Comparison of ENCODE assay signal across 9 mouse cellular contexts in genomic region chr19:28003474-28003873, GRCm38 (mm10). TPM values are rescaled to one million over a fixed set of nuclear protein-coding genes. Genes with fewer than 3 reads are reported as not detected.
DNase-seq lines count a peak whose midpoint lies in the region; ATAC-seq and TF ChIP-seq lines count a peak whose summit lies in the region.
"Had no signal": no experiment of that assay in that cellular context is flagged by ENCODE, and none has a peak within 500 bp of the region (broad histone marks: within the 10 kb centered on the region; RNA-seq: fewer than 3 reads in every experiment).

No protein-coding gene starts in this region.

- peak overlapping the region; percentile 82 for H3K27ac ChIP-seq in heart, embryonic 10.5 days
- peak overlapping the region; percentile 77 for H3K27ac ChIP-seq in lung, embryonic 14.5 days (ENCODE audit: low read depth)
- H3K27ac ChIP-seq: liver, embryonic 15.5 days had no signal

- no peaks in the 10 kb centered on the region for H3K27me3 ChIP-seq in heart, embryonic 10.5 days (ENCODE audit: insufficient read depth, poor library complexity, severe bottlenecking)
- no peaks in the 10 kb centered on the region for H3K27me3 ChIP-seq in lung, embryonic 14.5 days (ENCODE audit: insufficient read depth, low read length)
- no peaks in the 10 kb centered on the region for H3K27me3 ChIP-seq in myocyte (ENCODE audit: control insufficient read depth, insufficient read depth, insufficient read length)
- H3K27me3 ChIP-seq: liver, embryonic 15.5 days had no signal

- no peak for DNase-seq in cerebellum, adult 9-10 months
- DNase-seq in heart, embryonic 10.5 days (ENCODE audit: low spot score) = peak; percentile 78
- DNase-seq in heart, adult 8-10 months (ENCODE audit: low spot score) = no peak
- peak; percentile 49 for DNase-seq in lung, embryonic 14.5 days
- no peak for DNase-seq in lung, postnatal 4 days
- no peak for DNase-seq in spleen, adult 18-20 months

- no peaks in the 10 kb centered on the region for H3K9me3 ChIP-seq in heart, embryonic 10.5 days
- H3K9me3 ChIP-seq in lung, embryonic 14.5 days (ENCODE audit: low read depth, low read length) = no peaks in the 10 kb centered on the region
- H3K9me3 ChIP-seq: liver, embryonic 15.5 days had no signal

- peaks cover 10% of the 10 kb centered on the region for H3K4me1 ChIP-seq in heart, embryonic 10.5 days
- peaks cover 4% of the 10 kb centered on the region; the same call in 1 of the 2 replicates for H3K4me1 ChIP-seq in lung, embryonic 14.5 days (ENCODE audit: insufficient read depth)
- H3K4me1 ChIP-seq: liver, embryonic 15.5 days had no signal

- no peak overlapping the region for H3K4me3 ChIP-seq in heart, embryonic 10.5 days
- H3K4me3 ChIP-seq in lung, embryonic 14.5 days (ENCODE audit: low read depth, low read length) = no peak overlapping the region
- no peak overlapping the region for H3K4me3 ChIP-seq in myocyte
- H3K4me3 ChIP-seq: liver, embryonic 15.5 days had no signal

- no peak overlapping the region for H3K9ac ChIP-seq in lung, embryonic 14.5 days
- H3K9ac ChIP-seq: liver, embryonic 15.5 days had no signal

- no peak overlapping the region for H3K4me2 ChIP-seq in lung, embryonic 14.5 days
- H3K4me2 ChIP-seq in myocyte (ENCODE audit: low read depth) = peak overlapping the region; percentile 46
- H3K4me2 ChIP-seq: liver, embryonic 15.5 days had no signal

- no peak for TF ChIP-seq CTCF in lung, embryonic 14.5 days (IDR thresholded peaks at IDR 0.05; ENCODE audit: low read depth)

- no peaks in the 10 kb centered on the region for H3K36me3 ChIP-seq in heart, embryonic 10.5 days
- no peaks in the 10 kb centered on the region for H3K36me3 ChIP-seq in lung, embryonic 14.5 days (ENCODE audit: insufficient read depth)
- no peaks in the 10 kb centered on the region for H3K36me3 ChIP-seq in myocyte (ENCODE audit: control insufficient read depth, insufficient read depth)
- H3K36me3 ChIP-seq: liver, embryonic 15.5 days had no signal

- no peak overlapping the region for H3ac ChIP-seq in myocyte (ENCODE audit: control insufficient read depth, insufficient read length)

- peaks cover 64% of the 10 kb centered on the region for H3K79me2 ChIP-seq in myocyte (ENCODE audit: control insufficient read depth, insufficient read depth)

- peak; percentile 58 for ATAC-seq in cerebellum, adult (ENCODE audit: insufficient number of reproducible peaks, low FRiP score, low TSS enrichment)
- ATAC-seq in lung, embryonic 14.5 days (ENCODE audit: insufficient read depth) = peak; percentile 63; the same call in 1 of the 2 replicates

- TF ChIP-seq POLR2A in myocyte (IDR thresholded peaks at IDR 0.05; ENCODE audit: insufficient read length, low read depth) = no peak

- WGBS in heart, embryonic 10.5 days = 69% methylated on average over 1 of the region's 1 CpGs
- 56% methylated on average over 1 of the region's 1 CpGs for WGBS in lung, embryonic 14.5 days

TF ChIP-seq in myocyte, 11 proteins besides CTCF, POLR2A, EP300 and RAD21:
- no peak for TF ChIP-seq E2F4 (IDR thresholded peaks at IDR 0.05; ENCODE audit: insufficient read depth)
- peak in 2 of 3 experiments; percentile 21 to 41 for TF ChIP-seq MYOD1 (IDR thresholded peaks at IDR 0.05; ENCODE audit: control insufficient read depth in 1 of 3, insufficient read length in 2 of 3, low read depth in 2 of 3)
- TF ChIP-seq MYOG (IDR thresholded peaks at IDR 0.05; ENCODE audit: control insufficient read depth in 1 of 3, insufficient read depth in 1 of 3, insufficient read length in 2 of 3, low read depth in 2 of 3) = peak in 1 of 3 experiments; percentile 45
- no peak for TF ChIP-seq USF1 (IDR thresholded peaks at IDR 0.05; ENCODE audit: low read depth)
- no peak for TF ChIP-seq SRF (IDR thresholded peaks at IDR 0.05; ENCODE audit: control insufficient read depth, insufficient read length, low read depth)

RNA-seq across cellular contexts. Expression of gene Rfx3, which starts 7.5 kb away (rescaled TPM):
- polyA plus RNA-seq in heart, embryonic 10.5 days (2016; fragmentation: Nextera tagmentation; extraction: Ambion mirVana) = 8.3 and 11.7 TPM in 2 replicates
- total RNA-seq in heart, adult 8-10 months (2022) = 1 to 10 TPM; 2.0 to 3.6 (median 2.2) TPM
- 14.8 and 15.2 TPM in 2 replicates for polyA plus RNA-seq in lung, embryonic 14.5 days (2014; fragmentation: Nextera tagmentation; extraction: Ambion mirVana)
- 0.94 TPM for polyA plus RNA-seq in myocyte (2012; fragmentation: generic; extraction: Trizol)

Comparison
In these comparisons a context has a peak if more than half of its experiments do, and no peak if none do; other contexts are left out.
1. DNase-seq: peak in heart, embryonic 10.5 days (single experiment) and lung, embryonic 14.5 days (single experiment); none in cerebellum, adult 9-10 months (single experiment), heart, adult 8-10 months (single experiment), lung, postnatal 4 days (0 of 2) and spleen, adult 18-20 months (0 of 2).